Mouse (Mus musculus): ENCODE data around the gene Kctd7.

GRCm38 (mm10) chr5:130182541-130182821 lies 37.8 kb downstream of the Kctd7 start:
- no peak for TF ChIP-seq GATA1 (IDR thresholded peaks at IDR 0.05; ENCODE audit: borderline replicate concordance, low read length)
- no peak for TF ChIP-seq FLI1 (IDR thresholded peaks at IDR 0.05; ENCODE audit: low read length)
